Mouse (Mus musculus) ES-Bruce4 (cell line): ENCODE measurements around the gene Igf1r.

ENCODE experiments used
- CTCF ChIP-seq: IDR thresholded peaks from one replicate; pipeline ENCODE4 v1.8.1; 2011; ENCODE audit warnings: low read depth, low read length
- EP300 ChIP-seq: IDR thresholded peaks from 2 replicates; pipeline ENCODE4 v1.6.1; 2011; ENCODE audit warnings: low read depth, low read length; ENCODE audit not compliant: insufficient read depth
- POLR2A ChIP-seq: IDR thresholded peaks from one replicate; pipeline ENCODE4 v1.8.1; 2011; ENCODE audit warnings: low read length; ENCODE audit not compliant: insufficient read depth

GRCm38 (mm10) chr7:68133679-68134078 is 181.1 kb downstream of the Igf1r start:
- TF ChIP-seq CTCF (no peak), POLR2A (no peak), EP300 (no peak)
